Mouse (Mus musculus) right cerebral cortex, postnatal 10 days (tissue): ENCODE data around the gene Gnb1.
A peak's percentile ranks its signal among the peaks of the same experiment; 100 is the strongest.

Experiments
- DNase-seq, 2 experiments: peaks; one replicate each; pipeline ENCODE4 v3.0.0; 2021; ENCODE audit warnings: low spot score in 2 of 2

Gnb1 gene

DNA sequence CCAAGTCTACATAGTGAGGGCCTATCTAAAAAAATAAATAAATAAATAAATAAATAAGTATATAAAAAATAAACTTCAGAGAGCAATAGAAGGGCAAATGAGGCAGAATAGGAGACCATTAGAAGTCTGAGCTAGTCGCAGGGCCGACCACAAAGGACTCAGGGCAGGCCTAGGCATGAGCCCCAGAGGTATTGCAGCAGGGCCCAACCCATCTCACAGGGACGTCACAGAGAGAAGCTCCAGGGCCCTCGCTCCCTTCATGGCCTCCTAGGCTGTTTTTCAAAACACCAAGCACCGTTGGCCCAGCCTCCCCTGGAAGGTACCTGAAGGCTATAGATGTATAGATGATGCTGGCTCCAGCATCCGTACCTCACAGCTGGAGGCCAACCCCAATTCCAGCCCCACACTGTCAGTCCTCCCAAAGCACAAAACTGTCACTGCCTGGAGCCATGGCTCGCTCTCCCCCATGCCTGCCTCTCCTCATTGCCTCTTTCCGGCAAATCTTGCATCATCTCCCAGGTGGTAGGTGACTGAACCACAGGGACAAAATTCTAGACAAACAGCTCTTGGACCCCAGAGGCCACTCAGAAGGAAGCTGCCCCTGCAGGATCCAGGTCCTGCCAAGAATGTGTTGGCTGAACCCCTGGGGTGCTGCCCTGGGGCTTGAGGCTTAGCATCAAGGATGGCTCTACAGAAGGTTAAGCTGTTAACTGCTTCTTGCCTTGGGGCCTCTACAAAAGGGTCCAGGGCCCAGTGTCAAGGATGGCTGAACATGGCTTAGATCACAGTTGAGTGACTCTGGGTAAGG is 8.2 kb upstream of the Gnb1 start:
- no peak for DNase-seq

DNA sequence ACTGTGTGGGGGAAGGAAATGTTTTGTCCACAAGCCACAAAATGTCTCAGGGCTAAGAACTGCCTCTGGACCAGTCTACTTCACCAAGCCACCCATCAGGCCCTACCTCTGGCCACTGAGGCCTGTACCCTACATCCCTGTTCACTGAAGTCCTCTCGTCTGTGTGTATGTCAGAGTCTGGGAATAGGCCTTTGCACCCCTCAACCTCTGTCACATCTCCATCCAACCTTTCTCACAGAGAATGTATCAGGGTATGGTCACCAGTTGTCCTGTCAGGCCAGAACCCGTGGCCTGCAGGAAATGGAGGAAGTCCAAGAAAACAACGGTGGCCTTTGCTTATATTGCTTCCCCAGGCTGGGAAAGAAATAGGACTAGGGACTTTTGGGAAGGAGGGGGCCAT is 5.6 kb upstream of the Gnb1 start:
- no peak for DNase-seq

DNA sequence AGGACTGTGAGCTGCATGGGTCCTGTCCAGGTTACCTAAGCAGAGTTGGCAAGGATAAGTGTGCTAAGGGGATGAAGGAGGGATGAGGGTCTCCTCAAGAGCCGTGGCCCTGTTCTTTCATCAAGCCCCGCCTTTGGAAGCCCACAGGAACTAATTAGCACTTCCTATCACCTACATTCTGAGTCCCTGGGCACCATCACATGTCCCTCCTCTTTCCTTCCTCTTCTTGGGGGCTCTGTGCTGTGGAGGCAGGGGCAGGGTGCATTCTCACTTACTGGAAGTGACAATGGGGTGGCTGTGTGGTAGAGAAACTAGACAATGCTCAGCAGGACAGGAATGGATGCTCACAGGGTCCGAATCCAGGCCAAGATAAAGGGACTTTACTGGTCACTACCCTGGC is 3.4 kb upstream of the Gnb1 start:
- no peak for DNase-seq

DNA sequence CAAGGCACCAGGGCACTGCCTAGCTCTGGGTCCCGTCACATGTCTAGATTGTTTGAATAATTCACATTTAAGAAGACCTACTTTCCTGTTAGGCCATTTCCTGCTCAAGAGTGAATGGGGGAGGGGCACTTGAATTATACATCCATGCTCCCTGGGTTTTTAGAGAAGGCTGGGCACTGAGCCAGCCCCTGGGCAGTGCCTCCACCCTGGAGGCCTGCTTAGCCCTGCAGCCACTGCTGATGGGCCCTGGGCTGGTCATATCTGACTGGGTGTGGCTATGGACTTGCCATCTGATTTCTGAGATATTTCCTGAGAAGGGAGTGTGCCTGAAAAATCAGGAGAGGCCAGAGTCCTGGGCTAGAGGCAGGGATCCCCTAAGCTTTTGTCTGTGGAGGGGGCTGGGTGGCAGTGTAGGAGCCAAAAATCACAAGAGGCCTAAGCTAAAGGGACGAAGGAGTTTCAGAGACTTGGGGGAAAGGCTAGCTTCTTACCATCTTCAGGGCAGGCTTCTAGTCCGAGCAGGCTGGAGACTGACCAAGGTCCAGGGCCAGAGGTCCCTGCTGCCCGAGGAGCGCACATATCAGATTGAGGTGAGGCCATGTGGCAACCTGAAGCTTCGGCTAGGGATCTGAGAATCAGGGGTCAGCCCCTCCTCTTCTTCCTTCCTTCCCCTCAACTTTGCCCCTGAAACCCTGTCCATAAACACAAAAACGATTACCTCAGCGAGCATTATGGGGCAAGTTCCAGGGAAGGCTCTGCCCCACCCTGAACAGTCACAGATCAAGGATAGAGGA is 2.7 kb upstream of the Gnb1 start:
- DNase-seq: peak; percentile 69 to 72

DNA sequence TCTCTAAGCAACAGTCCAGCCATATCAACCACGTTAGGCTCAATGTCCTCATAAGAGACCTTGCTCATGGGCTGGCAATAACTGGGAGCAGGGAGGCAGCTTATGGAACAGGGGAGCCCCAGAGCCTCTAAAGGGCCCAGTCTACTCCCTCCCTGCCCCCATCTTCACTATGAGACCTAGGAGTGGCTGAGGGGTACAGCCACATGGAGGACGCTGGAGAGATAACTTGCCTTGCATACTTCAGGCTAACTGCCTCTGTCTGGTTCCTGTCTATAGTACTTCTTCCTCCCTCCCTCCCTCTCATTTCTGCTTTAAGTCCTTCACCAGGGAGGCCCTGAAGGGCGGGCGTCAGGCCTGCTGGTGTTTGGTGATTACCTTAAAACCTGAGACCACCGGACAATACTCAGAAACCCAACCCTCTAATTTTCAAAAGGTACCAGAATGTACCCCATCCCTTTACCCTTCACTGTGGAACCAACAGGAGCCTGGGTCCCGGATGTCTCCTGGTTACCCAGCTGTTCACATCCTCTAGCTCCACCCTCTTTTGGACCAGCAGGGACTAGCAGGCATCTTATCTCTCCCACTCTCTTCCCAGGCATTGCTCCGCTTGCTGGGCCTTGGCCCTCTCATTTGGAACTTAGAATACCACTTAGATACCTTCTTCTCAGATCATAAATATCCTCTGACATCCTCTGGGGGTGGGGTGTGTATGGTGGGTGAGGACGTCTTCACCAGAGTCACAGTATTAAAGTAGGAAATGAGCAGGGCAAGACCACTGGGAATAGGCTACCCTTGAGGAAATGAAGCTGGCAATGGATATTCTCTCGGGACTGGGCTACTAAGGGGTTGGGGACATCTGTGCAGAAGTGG is 1.8 kb upstream of the Gnb1 start:
- no peak for DNase-seq

DNA sequence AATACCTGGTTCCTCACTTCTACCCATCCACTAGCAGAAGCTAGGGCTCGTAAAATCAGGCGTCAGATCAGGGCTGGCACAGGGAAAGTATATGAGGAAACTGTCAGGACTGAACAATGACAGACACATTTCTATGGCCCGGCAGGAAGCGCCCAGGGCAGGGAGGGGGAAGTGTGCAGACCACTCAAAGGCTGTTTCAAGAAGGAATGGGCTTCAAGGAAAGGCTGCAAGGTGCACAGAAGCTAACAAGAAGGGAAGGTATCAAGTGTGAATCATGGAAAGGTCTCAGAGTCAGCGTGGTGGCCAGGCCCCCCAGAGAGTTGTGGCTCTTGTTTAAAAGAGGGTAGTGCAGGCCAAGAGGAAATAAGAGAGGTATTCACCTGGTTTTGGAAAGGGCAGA is 705 bp upstream of the Gnb1 start:
- no peak for DNase-seq

DNA sequence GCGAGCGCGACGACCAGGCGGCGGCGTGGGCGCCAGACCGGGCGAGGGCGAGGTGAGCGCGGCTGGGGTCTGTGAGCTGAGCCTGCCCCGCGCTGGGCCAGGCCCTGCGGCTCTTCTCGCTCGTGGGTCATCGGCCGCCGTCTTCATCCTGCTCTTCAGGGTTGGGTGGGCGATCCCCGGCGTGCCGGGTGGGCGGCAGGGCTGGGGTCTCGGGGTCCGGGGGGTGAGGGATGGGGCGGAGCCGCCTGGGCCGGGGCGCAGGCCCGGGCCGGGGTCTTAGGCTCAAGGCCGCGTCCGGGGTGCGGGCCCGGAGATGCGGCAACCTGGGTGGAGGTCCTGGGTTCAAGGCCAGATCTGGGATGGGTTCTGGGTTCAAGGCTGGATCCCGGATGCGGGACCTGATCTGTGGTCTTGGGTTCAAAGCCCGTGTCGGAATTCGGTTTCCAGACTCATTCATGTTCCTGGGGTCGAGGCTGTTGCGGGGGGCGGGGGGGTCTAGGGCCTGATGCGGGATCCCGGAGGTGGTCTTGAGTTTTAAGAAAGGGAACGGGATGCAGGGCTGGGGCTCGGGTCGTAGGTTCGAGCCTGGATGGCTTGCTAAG is 469 bp downstream of the Gnb1 start:
- DNase-seq: peak in 1 of 2 experiments; percentile 38

DNA sequence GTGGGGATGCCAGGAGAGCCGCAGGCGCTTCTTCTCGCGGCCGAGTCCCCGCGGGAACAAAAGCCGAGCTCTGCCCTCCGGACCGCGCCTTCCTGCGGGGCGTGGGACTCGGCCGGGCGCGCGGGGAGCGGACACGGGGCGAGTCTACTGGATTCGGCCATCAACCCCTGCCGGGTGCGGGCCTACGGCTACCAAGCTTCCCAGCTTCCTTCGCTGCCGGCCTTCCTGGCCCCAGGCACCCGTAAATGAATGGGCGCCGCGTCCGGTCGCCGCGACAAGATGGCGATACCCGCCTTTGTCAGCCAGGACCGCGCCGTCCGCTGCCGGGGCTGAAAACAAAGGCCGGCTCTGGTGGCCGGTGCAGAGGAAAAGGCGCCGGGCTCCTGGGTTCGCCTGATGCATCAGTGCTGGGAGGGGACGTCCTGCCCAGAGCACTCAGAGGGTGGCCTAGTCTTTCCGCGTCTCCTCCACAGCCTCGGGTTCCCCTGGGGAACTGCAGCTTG is 1.0 kb downstream of the Gnb1 start:
- peak; percentile 61 to 67 for DNase-seq

DNA sequence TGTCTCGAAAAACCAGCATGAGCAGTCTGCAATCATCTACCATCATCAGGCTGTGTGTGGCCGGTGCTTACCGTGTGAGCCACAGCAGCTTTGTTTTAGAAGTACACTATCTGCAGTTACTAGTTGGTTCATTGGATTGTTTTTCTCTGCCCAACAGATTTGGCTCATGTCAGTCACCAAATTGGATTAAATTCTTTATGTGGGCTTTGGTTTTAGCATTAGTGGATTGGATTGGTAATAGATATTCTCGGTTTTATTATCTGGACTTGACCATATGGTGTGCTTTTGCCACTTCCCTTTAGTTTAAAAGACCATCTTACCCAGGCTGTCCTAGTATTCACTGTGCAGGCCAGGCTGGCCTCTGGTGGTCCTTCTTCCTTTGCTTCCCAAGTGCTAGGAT is 3.7 kb downstream of the Gnb1 start:
- no peak for DNase-seq

DNA sequence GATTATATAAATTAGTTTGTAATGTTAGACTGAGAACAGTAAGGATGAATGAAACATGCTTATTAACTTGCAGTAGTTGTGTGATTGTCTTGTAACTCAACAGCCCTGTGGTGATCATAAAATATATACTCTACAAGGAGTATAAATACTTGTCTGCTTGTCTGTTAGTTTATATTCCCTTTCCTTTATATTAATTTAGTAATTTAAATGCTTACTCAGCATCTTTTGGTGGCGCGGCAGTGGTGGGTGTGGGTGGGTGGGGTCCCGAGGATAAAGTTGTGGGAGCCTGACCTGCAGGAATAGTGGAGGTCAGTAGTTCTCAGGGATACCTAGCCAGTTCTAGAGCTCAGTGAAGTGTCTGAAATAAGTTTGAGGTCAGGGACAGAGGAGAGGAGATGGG is 6.8 kb downstream of the Gnb1 start:
- DNase-seq: no peak

DNA sequence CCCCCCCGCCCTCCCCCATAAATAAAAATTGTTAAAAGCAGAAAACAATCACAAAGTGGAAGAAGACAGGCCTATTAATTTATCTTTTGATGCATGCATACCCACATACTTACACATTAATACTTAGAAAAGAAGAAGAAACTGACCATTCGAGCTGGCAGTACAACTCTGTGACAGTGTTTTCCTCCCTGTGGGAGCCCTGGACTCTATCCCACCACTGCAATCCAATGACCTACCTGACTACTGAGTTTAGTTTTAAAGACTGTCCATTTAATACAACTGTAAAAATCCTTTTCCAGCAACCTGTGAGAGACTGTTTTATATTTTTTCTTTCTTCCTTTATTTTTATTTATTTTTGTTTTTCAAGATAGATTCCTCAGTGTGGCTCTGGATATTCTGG is 10.0 kb downstream of the Gnb1 start:
- no peak for DNase-seq

DNA sequence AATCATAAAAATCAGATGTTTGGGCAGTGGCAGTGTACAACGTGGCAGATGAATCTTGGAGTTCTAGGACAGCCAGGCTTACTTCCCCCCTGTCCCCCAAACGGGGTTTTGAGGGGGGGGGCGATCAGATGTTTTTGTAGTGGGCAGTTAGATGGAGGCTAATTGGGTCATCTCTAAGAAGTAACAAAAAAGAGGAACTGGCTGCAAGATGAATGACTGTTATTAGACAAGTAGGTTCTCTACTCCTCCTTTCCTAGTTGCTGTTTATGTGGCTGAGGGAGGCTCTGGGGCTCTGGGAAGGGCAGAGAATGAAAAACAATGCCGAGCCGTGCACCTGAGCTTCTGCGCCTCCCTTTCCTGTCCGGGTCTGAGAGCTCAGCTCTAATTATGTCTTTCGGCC is 13.9 kb downstream of the Gnb1 start:
- DNase-seq: no peak

DNA sequence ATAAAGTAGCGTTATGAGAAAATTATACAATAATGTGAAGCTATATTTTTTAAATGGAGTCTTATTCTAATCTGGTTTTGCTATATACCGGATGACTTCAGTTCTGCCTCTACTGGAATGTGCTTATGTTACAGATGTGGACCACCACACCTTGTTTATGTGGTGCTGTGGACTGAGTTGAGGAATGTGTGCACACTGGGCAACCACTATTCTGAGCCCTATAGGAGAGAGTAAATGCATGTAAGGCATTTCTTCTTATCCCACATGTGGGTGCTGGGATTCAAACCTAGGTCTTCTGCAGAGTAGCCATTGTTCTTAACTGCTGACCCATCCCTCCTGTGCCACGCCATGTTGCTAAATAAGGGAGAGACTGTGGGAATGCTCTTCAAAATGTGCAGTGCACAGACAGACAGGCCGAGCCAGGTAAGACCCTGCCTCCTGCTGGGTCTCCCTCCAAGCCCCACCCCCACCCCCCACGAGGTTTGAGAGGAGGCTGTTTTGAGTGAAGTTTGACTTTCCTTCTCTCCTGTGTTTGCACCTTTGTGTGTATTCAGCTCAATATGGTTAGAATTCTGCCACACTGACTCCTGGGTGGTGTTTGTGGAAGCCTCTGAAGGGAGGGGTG is 14.6 kb downstream of the Gnb1 start:
- no peak for DNase-seq

DNA sequence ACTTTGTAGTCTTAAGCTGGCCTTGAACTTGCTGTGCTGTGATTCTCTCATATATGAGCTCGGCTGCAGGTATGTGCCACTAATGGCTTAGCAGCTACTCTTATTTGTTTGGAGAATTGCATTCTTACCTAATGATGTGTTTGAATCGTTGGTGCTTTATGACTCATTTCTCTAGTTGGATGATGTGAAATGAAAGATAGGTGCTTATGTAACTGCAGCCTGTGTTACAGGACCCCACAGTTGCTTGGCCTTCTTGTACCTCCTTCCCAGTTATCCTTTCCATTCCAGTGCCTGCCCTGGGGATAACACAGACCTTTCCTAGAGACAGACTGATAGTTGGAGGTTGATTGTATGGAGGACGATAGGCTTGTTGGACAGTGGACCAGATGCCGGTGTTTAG is 17.5 kb downstream of the Gnb1 start:
- DNase-seq: no peak

DNA sequence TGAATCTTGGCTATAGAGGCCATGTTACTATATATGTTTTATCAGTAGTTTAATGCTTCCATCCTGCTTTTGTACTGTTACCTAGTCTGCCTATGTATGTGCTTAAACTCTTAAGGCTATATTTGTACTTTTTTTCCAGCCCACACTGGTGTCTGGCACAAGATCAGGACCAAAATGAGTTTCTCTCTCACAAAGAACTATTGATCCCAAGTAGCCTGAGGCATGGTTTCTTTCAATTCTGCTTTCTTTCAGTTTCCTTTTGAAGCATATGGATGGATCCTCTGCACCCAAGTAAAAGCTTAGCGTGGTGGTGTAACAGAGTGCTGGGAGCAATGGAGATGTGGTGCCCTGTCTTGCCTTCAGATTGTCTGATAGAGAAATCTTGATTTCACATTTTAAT is 19.8 kb downstream of the Gnb1 start:
- DNase-seq: no peak

DNA sequence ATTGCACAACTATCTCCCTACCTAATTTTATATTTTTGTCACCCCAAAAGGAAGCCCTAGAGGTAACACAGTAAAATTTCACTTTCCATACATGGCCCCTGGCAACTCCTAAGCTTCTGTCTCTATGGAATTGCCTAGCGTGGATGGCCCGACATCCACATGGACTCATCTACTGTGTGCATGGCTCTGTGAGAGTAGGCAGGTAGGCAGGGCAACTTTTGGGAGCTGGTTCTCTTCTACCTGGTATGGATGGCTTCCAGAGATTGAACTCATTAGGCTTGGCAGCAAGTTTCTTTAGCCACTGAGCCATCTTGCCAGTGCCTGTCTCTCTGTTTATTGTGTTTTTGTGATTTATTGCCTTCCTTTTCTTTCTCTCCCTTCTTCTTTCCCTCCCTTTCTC is 23.6 kb downstream of the Gnb1 start:
- DNase-seq: no peak

DNA sequence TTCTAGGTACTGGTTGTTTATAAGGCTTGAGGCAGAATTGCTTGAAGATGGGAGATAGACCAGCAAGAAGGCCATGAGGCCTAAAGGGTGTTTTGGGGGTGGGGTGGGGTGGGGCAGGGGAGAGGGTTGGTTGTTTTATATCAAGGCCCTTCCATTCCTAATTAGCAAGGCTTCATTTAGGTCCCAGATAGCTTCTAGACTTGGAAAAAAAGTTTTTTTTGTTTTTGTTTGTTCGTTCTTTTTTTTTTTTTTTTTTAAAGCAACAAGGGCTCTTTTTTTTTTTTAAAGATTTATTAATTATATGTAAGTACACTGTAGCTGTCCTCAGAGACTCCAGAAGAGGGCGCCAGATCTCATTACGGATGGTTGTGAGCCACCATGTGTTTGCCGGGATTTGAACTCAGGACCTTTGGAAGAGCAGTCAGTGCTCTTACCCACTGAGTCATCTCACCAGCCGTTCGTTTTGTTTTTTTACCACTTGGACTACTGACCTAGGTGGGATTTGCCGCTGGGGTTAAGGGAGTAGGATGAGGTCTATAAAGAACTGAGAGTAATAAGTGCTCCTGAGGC is 26.9 kb downstream of the Gnb1 start:
- DNase-seq: no peak

DNA sequence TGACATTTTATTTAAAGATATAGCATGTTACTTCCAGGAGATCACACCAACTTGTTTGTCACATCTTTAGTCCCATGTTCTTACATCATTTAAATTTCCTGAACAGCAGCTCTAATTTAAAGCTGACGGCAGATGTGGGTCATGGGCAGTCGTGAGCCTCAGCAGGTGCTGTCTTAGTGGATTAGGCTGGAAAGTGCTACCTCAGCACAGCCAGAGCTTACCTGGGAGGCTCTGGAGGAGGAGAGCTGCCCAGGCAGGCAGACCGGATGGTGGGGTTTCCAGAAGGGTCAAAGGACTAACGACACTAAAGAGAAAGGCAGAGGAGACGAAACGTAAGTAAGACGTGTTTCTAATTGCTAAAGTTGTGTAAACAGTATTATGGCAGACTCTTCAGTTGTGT is 31.2 kb downstream of the Gnb1 start:
- no peak for DNase-seq

DNA sequence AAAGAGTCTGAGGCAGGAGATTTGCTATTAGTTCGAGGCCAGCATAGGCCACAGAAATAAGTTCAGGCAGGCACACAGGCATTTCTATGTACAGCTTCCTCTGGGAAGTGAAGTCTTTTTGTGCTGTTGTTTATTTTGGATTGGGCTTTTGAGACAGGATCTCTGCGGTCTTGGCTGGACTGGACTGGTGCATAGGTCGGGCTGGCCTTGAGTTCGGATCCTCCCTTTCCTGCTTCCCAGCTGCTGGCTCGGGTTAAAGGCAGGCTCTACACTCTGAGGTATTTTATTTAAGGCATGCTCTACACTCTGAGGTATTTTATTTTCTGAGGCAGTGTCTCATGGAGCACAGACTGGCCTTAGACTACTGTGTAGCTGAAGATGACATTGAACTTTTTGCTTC is 34.6 kb downstream of the Gnb1 start:
- DNase-seq: no peak

DNA sequence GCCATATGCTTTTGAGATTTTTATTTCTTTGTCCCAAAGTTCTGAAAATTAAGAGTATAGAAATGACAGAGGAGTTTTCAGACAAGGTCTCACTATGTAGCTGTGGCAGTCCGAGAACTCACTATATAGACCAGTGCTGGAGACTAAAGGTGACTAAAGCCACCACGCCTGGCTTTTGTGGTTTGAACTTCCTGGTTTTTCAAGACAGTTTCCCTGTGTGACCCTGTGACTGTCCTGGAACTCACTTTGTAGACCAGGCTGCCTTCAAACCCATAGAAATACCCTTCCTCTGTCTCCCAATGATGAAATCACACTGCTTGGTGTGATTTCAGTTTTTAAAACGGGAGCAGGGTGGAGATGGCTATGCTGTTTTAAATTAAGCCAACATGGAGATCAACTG is 38.1 kb downstream of the Gnb1 start:
- DNase-seq: no peak

DNA sequence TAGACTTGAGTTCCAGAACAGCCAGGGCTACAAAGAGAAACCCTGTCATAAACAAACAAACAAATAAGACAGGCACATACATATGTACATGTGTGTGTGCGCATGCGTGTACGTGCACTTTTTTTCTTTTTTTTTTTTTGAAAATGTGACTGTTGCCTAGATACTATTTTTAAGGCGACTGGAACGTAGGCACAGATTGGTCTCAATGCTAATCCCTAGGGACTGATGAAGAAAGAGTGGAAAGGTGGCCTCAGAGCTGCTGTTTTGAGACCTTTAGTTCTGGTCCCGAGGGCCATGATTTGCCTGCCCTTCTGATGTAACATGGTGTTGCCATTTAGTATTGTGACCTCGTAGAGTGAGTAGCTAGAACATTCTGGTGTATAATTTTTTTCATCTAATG is 58.8 kb downstream of the Gnb1 start:
- no peak for DNase-seq
